Mouse (Mus musculus) small intestine, adult 2 months (tissue): Measurements from ENCODE around the gene Tcirg1. TPM values are rescaled to one million over a fixed set of nuclear protein-coding genes. Genes with fewer than 3 reads are reported as not detected.

ENCODE experiments used
- H3K27ac ChIP-seq: fragments of 200-500 bp; 2 replicates; pipeline ENCODE4 v1.5.1; 2012; ENCODE audit warnings: low read depth, low read length, control low read depth, inconsistent platforms; ENCODE audit not compliant: insufficient read depth
- H3K27me3 ChIP-seq: fragments of 200-500 bp; 2 replicates; pipeline ENCODE4 v1.6.1; 2012; ENCODE audit warnings: mild to moderate bottlenecking, moderate library complexity, low read length, inconsistent platforms; ENCODE audit not compliant: control insufficient read depth, insufficient read depth
- H3K36me3 ChIP-seq: fragments of 200-500 bp; 2 replicates; pipeline ENCODE4 v1.6.1; 2012; ENCODE audit warnings: mild to moderate bottlenecking, low read length, control low read depth, inconsistent platforms; ENCODE audit not compliant: control insufficient read depth, insufficient read depth
- H3K4me1 ChIP-seq: fragments of 200-500 bp; 2 replicates; pipeline ENCODE4 v1.6.1; 2012; ENCODE audit warnings: low read length, inconsistent platforms, mixed read lengths; ENCODE audit not compliant: control insufficient read depth, insufficient read depth, insufficient read length
- H3K4me3 ChIP-seq: fragments of 200-500 bp; 2 replicates; pipeline ENCODE4 v1.5.1; 2012; ENCODE audit warnings: low read depth, mild to moderate bottlenecking, control low read depth, inconsistent platforms, low read length, moderate library complexity
- CTCF ChIP-seq: fragments of 200-500 bp; IDR thresholded peaks from 2 replicates; pipeline ENCODE4 v1.5.1; 2012; ENCODE audit warnings: low read depth, mild to moderate bottlenecking, control low read depth, inconsistent platforms, low read length, moderate library complexity, mixed read lengths; ENCODE audit not compliant: insufficient replicate concordance, insufficient read length; ENCODE audit errors: extremely low read depth
- POLR2A ChIP-seq: fragments of 200-500 bp; IDR thresholded peaks from 2 replicates; pipeline ENCODE4 v1.6.1; 2012; ENCODE audit warnings: low read depth, mild to moderate bottlenecking, control low read depth, inconsistent platforms, low read length, moderate library complexity
- WGBS: fragments of 180-500 bp; shearing (Covaris S2); methylation state at CpG from one replicate; pipeline ENCODE4 v1.1.7; 2018; 5-methylcytosine and 5-hydroxymethylcytosine counted together
- polyA plus RNA-seq: library from polyadenylated mRNA; depleted of rRNA; stranded (reverse); fragments of >200 nt; gene quantifications from 2 replicates; pipeline ENCODE4 v1.2.3, GENCODE M21; 2012

Gene Tcirg1
- polyA plus RNA-seq, 1 experiment, result 148 TPM

DNA sequence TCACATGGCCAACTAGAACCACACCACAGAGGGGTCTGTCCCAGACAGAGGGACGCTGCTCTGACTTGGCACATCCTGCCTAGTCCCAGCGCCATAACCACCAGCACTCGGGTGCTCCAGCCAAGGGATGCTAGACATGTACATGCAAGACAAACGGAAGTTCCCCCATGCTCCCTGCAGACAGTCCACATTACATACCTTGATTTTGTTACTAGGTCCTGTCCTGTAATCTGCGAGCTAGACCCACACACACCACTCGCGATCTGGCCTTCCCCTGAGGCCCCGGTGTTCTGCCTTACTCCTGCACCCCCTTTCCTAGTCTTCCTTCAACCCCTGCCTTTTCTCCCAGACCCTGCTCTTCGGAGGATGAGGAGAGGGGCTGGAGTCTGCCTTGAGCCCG is 607 bp downstream of the Tcirg1 start:
- peak overlapping the region; percentile 77 for H3K4me3 ChIP-seq
- H3K27ac ChIP-seq, result peak overlapping the region; percentile 89
- no peaks in the 10 kb centered on the region for H3K27me3 ChIP-seq
- under 1% methylated on average over 10 of the region's 10 CpGs for WGBS
- peaks cover 54% of the 10 kb centered on the region for H3K36me3 ChIP-seq
- H3K4me1 ChIP-seq, result peaks cover 11% of the 10 kb centered on the region
- no peak for TF ChIP-seq CTCF
- no peak for TF ChIP-seq POLR2A

DNA sequence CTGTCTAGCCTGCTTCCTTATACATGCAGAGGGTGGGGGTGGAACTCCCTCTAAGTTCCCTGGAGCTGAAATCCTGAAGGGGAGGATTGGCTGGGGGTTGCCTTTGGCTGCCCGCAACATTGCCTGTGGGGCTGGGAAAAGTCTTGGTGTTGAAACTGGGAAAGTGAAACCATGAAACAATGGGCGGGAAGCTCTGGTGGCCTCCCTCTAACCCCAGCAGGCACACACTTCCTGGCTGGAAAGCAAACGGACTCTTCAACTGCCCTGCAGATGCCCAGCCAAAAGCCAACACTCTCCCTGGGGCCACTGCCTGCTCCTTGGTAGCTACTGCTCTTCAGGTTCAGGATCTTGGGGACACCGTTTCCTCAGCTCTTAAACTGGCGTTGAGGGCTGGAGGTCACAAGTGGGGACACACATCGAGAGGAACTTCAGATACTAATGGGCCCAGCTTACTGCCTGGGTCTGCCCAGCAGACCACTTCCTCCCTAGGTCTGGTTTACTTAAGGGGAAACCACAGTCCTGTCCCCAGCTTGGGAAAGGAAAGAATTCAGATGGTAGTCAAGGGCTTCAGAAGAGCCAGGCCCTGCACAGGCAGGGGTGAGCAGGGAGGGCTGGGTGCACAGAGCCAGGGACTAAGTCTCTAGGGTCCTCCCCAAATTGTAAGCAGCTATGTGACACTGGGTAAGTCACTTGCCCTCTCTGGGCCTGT is 1.5 kb downstream of the Tcirg1 start:
- peak overlapping the region; percentile 77 for H3K4me3 ChIP-seq
- 8% methylated on average over 6 of the region's 6 CpGs for WGBS
- TF ChIP-seq POLR2A (no peak), CTCF (no peak)
- peaks cover 48% of the 10 kb centered on the region for H3K36me3 ChIP-seq
- H3K27me3 ChIP-seq, result no peaks in the 10 kb centered on the region
- H3K4me1 ChIP-seq, result peaks cover 11% of the 10 kb centered on the region
- peak overlapping the region; percentile 89 for H3K27ac ChIP-seq

GRCm38 (mm10) chr19:3904363-3904675 is 2.6 kb downstream of the Tcirg1 start:
- TF ChIP-seq POLR2A (no peak), CTCF (no peak)
- peaks cover 11% of the 10 kb centered on the region for H3K4me1 ChIP-seq
- 87% methylated on average over 10 of the region's 10 CpGs for WGBS
- no peak overlapping the region for H3K27ac ChIP-seq
- no peak overlapping the region for H3K4me3 ChIP-seq
- peaks cover 41% of the 10 kb centered on the region for H3K36me3 ChIP-seq
- H3K27me3 ChIP-seq, result no peaks in the 10 kb centered on the region

DNA sequence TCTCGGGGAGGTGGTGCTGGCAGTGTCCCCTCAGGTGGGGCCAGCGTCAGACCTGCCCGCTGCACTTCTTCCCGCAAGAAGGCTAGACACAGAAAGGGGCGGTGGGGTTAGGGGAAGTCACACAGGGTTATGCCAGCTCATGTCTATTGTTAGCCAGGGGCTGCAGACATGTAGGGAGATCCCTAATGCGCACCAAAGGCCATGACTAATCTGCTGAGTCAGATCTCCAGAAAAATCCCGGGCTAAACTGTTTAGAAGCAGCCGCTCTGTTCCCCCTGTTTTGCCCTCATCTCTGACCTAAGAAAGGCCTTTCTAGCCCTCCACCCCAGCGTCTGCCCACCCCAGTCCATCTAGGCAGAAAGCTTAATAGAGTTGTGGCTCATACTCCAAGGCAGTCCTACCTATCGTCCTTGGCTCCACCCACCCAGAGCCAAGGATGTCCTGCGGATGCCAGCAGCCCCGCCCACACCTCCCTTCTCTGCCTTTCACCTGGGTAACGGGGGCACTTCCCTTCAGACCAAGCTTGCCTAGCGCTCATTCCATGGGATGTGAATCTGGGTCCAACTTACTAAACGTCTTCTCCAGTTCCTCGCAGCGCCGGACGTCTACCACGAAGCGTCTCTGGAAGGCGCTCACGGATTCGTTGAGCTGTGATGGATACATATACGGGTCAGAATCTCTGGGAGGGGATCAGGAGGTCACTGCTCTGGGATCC is 3.1 kb downstream of the Tcirg1 start:
- H3K27ac ChIP-seq, result no peak overlapping the region
- WGBS, result 87% methylated on average over 25 of the region's 25 CpGs
- H3K36me3 ChIP-seq, result peaks cover 39% of the 10 kb centered on the region
- TF ChIP-seq POLR2A, result no peak
- no peak for TF ChIP-seq CTCF
- H3K4me3 ChIP-seq, result no peak overlapping the region
- H3K27me3 ChIP-seq, result no peaks in the 10 kb centered on the region
- H3K4me1 ChIP-seq, result peaks cover 11% of the 10 kb centered on the region

DNA sequence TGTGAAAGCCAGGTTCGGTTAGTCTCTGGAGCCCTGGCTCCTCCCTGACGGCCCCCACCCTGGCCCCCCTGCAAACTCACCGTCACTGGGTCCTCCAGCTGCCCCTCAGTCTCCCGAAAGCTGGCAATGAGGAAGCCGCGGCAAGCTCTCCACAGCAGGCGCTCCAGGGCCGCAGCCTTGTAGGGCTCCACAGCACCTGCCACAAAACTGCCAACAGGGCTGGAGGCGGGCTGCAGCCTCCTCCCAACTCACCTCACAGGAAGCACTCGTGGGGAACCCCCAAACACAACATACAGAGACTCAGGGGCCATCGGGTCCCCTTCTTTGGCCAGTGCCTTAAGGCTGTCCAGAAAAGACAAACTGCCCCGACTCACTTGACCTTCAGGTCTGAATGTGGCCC is 4.0 kb downstream of the Tcirg1 start:
- 78% methylated on average over 12 of the region's 12 CpGs for WGBS
- Histone ChIP-seq H3K4me1 (peaks cover 11% of the 10 kb centered on the region), H3K27ac (no peak overlapping the region), H3K27me3 (no peaks in the 10 kb centered on the region), H3K36me3 (peaks cover 39% of the 10 kb centered on the region), H3K4me3 (no peak overlapping the region)
- no peak for TF ChIP-seq CTCF
- TF ChIP-seq POLR2A, result no peak

- Histone ChIP-seq H3K36me3 (peaks cover 70% of the 10 kb centered on the region), H3K4me1 (peaks cover 2% of the 10 kb centered on the region), H3K27me3 (no peaks in the 10 kb centered on the region), H3K4me3 (no peak overlapping the region), H3K27ac (no peak overlapping the region)
- TF ChIP-seq POLR2A (no peak), CTCF (no peak)
- WGBS, result 96% methylated on average over 4 of the region's 4 CpGs
Measured at GRCm38 (mm10) chr19:3899618-3900017, 7.3 kb downstream of the Tcirg1 start.

DNA sequence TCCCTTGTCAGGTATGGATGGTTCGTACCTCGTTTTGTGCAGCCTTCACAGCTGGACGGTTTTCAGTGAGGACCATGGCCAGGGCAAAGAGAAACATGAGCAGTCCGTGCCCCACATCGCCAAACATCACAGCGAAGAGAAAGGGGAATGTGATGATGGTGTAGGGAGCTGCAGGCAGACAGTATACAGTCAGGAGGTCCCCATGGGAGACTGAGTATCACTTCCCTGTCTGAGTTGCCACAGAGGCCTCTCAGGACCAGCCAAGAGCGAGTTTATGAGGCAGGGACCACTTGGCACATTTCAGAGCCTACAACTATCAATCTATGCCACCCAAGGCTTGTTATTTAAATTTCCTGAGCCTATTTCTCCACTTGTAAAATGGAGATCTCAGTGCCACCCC is 8.0 kb downstream of the Tcirg1 start:
- H3K4me1 ChIP-seq, result peaks cover 5% of the 10 kb centered on the region
- WGBS, result 90% methylated on average over 7 of the region's 7 CpGs
- no peak overlapping the region for H3K4me3 ChIP-seq
- no peaks in the 10 kb centered on the region for H3K27me3 ChIP-seq
- no peak for TF ChIP-seq POLR2A
- TF ChIP-seq CTCF, result no peak
- H3K36me3 ChIP-seq, result peaks cover 72% of the 10 kb centered on the region
- H3K27ac ChIP-seq, result no peak overlapping the region
